Mouse (Mus musculus) cerebellum, adult 9-11 months (tissue): Measurements from ENCODE around the gene Mecom.

Source experiments
- DNase-seq: peaks from one replicate; pipeline ENCODE4 v3.0.0; 2022

Gene Mecom

GRCm38 (mm10) chr3:30513314-30513997, 34.4 kb downstream of the Mecom start:
- no peak for DNase-seq

- DNase-seq: no peak
Measured at GRCm38 (mm10) chr3:30512459-30513030, 35.3 kb downstream of the Mecom start.

- no peak for DNase-seq
Measured at GRCm38 (mm10) chr3:30511796-30512195, 36.0 kb downstream of the Mecom start.

GRCm38 (mm10) chr3:30511062-30511640, 36.7 kb downstream of the Mecom start:
- DNase-seq: no peak

GRCm38 (mm10) chr3:30510646-30511045, 37.2 kb downstream of the Mecom start:
- DNase-seq: no peak

- no peak for DNase-seq
Measured at GRCm38 (mm10) chr3:30510105-30510504, 37.7 kb downstream of the Mecom start.

- no peak for DNase-seq
Measured at GRCm38 (mm10) chr3:30508930-30509910, 38.6 kb downstream of the Mecom start.

- peak; percentile 29 for DNase-seq
Measured at GRCm38 (mm10) chr3:30508296-30508929, 39.4 kb downstream of the Mecom start.

- no peak for DNase-seq
Measured at GRCm38 (mm10) chr3:30507576-30508295, 40.1 kb downstream of the Mecom start.

- no peak for DNase-seq
Measured at GRCm38 (mm10) chr3:30507028-30507575, 40.7 kb downstream of the Mecom start.

- DNase-seq: no peak
Measured at GRCm38 (mm10) chr3:30506329-30507027, 41.3 kb downstream of the Mecom start.

GRCm38 (mm10) chr3:30505741-30506251, 42.0 kb downstream of the Mecom start:
- DNase-seq: no peak

- DNase-seq: no peak
Measured at GRCm38 (mm10) chr3:30504561-30504960, 43.2 kb downstream of the Mecom start.

GRCm38 (mm10) chr3:30503821-30504220, 44.0 kb downstream of the Mecom start:
- DNase-seq: no peak

GRCm38 (mm10) chr3:30498202-30498828, 49.5 kb downstream of the Mecom start:
- no peak for DNase-seq

GRCm38 (mm10) chr3:30494371-30494770, 53.4 kb downstream of the Mecom start:
- no peak for DNase-seq

GRCm38 (mm10) chr3:30488808-30489207, 59.0 kb downstream of the Mecom start:
- DNase-seq: no peak

- DNase-seq: no peak
Measured at GRCm38 (mm10) chr3:30486422-30486821, 61.4 kb downstream of the Mecom start.

GRCm38 (mm10) chr3:30483006-30483684, 64.7 kb downstream of the Mecom start:
- no peak for DNase-seq

GRCm38 (mm10) chr3:30481682-30482081, 66.1 kb downstream of the Mecom start:
- no peak for DNase-seq
